Mouse (Mus musculus): Measurements from ENCODE around the gene Arhgef19.

Gene Arhgef19

GRCm38 (mm10) chr4:141236856-141237255, 2.4 kb upstream of the Arhgef19 start:
- DNase-seq (ENCODE audit: low spot score) = no peak

- no peak for DNase-seq (ENCODE audit: low spot score)
These were observed 559 bp upstream of the Arhgef19 start for GRCm38 (mm10) chr4:141238492-141239387.

GRCm38 (mm10) chr4:141240617-141241016, 1.3 kb downstream of the Arhgef19 start:
- no peak for DNase-seq (ENCODE audit: low spot score)

GRCm38 (mm10) chr4:141241861-141242260, 2.6 kb downstream of the Arhgef19 start:
- no peak for DNase-seq (ENCODE audit: low spot score)

- DNase-seq (ENCODE audit: low spot score) = no peak
These were observed 3.4 kb downstream of the Arhgef19 start for GRCm38 (mm10) chr4:141242651-141243241.

- DNase-seq (ENCODE audit: low spot score) = no peak
These were observed 4.3 kb downstream of the Arhgef19 start for GRCm38 (mm10) chr4:141243636-141244035.

GRCm38 (mm10) chr4:141244401-141244800, 5.1 kb downstream of the Arhgef19 start:
- no peak for DNase-seq (ENCODE audit: low spot score)

- DNase-seq (ENCODE audit: low spot score) = peak; percentile 66
These were observed 5.7 kb downstream of the Arhgef19 start for GRCm38 (mm10) chr4:141244931-141245425.

GRCm38 (mm10) chr4:141246089-141246997, 7.0 kb downstream of the Arhgef19 start:
- DNase-seq (ENCODE audit: low spot score) = no peak

- DNase-seq (ENCODE audit: low spot score) = no peak
These were observed 7.7 kb downstream of the Arhgef19 start for GRCm38 (mm10) chr4:141246998-141247350.

- DNase-seq (ENCODE audit: low spot score) = no peak
These were observed 8.7 kb downstream of the Arhgef19 start for GRCm38 (mm10) chr4:141247776-141248613.

GRCm38 (mm10) chr4:141248614-141248978, 9.3 kb downstream of the Arhgef19 start:
- no peak for DNase-seq (ENCODE audit: low spot score)

- no peak for DNase-seq (ENCODE audit: low spot score)
These were observed 10.1 kb downstream of the Arhgef19 start for GRCm38 (mm10) chr4:141249383-141249782.

GRCm38 (mm10) chr4:141251071-141251470, 11.8 kb downstream of the Arhgef19 start:
- no peak for DNase-seq (ENCODE audit: low spot score)

GRCm38 (mm10) chr4:141252641-141253040, 13.3 kb downstream of the Arhgef19 start:
- no peak for DNase-seq (ENCODE audit: low spot score)

- no peak for DNase-seq (ENCODE audit: low spot score)
These were observed 14.9 kb downstream of the Arhgef19 start for GRCm38 (mm10) chr4:141254234-141254633.

- no peak for DNase-seq (ENCODE audit: low spot score)
These were observed 18.1 kb downstream of the Arhgef19 start for GRCm38 (mm10) chr4:141257440-141257839.

GRCm38 (mm10) chr4:141259413-141259812, 20.1 kb downstream of the Arhgef19 start:
- no peak for DNase-seq (ENCODE audit: low spot score)

GRCm38 (mm10) chr4:141260007-141260723, 20.9 kb downstream of the Arhgef19 start:
- DNase-seq (ENCODE audit: low spot score) = no peak

GRCm38 (mm10) chr4:141262906-141263637, 23.8 kb downstream of the Arhgef19 start:
- no peak for DNase-seq (ENCODE audit: low spot score)
